Mouse (Mus musculus) heart, embryonic 15.5 days (tissue): ENCODE results near the gene Tma7. TPM values are rescaled to one million over a fixed set of nuclear protein-coding genes. Genes with fewer than 3 reads are reported as not detected.

Source experiments
- polyA plus RNA-seq: library from polyadenylated mRNA; unstranded; fragments of >200 nt; fragmentation: Nextera tagmentation; extraction: Ambion mirVana; gene quantifications from 2 replicates; pipeline ENCODE4 v1.2.1, GENCODE M21; 2015

Tma7 gene
- polyA plus RNA-seq, 1 experiment from 2014 or later: 539 TPM

Other genes with a start within 250 kb of the Tma7 start
- gene Slc26a6, start 229.3 kb downstream of the Tma7 start, polyA plus RNA-seq: 5.5 and 6.9 TPM in 2 replicates
- not detected in 2 replicates for gene Tmem89, start 168.0 kb downstream of the Tma7 start, polyA plus RNA-seq
- 885 and 887 TPM in 2 replicates for gene Uqcrc1, start 146.0 kb downstream of the Tma7 start, polyA plus RNA-seq
- 1.2 and 1.4 TPM in 2 replicates for gene Col7a1, start 129.0 kb downstream of the Tma7 start, polyA plus RNA-seq
- gene Ucn2, start 96.6 kb downstream of the Tma7 start, polyA plus RNA-seq: not detected in 2 replicates
- gene Pfkfb4, start 90.8 kb downstream of the Tma7 start, polyA plus RNA-seq: 3.3 and 5.4 TPM in 2 replicates
- gene Shisa5, start 44.0 kb downstream of the Tma7 start, polyA plus RNA-seq: 64.9 and 86.2 TPM in 2 replicates
- gene Trex1, start 22.9 kb downstream of the Tma7 start, polyA plus RNA-seq: 9.2 and 13.6 TPM in 2 replicates
- 15.9 and 18.2 TPM in 2 replicates for gene Atrip, start 8.5 kb downstream of the Tma7 start, polyA plus RNA-seq
- gene Ccdc51, start 94 bp downstream of the Tma7 start, polyA plus RNA-seq: 14.2 and 14.3 TPM in 2 replicates
- 6.3 and 10.3 TPM in 2 replicates for gene Plxnb1, start 12.8 kb upstream of the Tma7 start, polyA plus RNA-seq
- gene Fbxw21, start 79.5 kb upstream of the Tma7 start, polyA plus RNA-seq: not detected in 2 replicates
- not detected in 2 replicates for gene Fbxw13, start 113.4 kb upstream of the Tma7 start, polyA plus RNA-seq
- not detected in 2 replicates for gene Fbxw20, start 152.2 kb upstream of the Tma7 start, polyA plus RNA-seq
- gene Fbxw14, start 205.1 kb upstream of the Tma7 start, polyA plus RNA-seq: not detected in 2 replicates